Mouse (Mus musculus): ENCODE data around the gene Gm12887. TPM values are rescaled to one million over a fixed set of nuclear protein-coding genes. Genes with fewer than 3 reads are reported as not detected.

Gm12887 gene
- polyA plus RNA-seq (2021; fragmentation: Nextera tagmentation): not detected in 2 replicates
- long read RNA-seq, experiment 1: 0 reads
- long read RNA-seq, experiment 2: 0 reads

GRCm38 (mm10) chr4:121622003-121622402, at the start of gene Gm12887:
Gm12887 (minus strand) TSS chr4:121622103.

Other genes with a start within 250 kb of the Gm12887 start
- gene Gm12886, start 199.0 kb downstream of the Gm12887 start, polyA plus RNA-seq (2021; fragmentation: Nextera tagmentation): not detected in 2 replicates

All from layer of hippocampus, adult 6 months (tissue).